Mouse (Mus musculus) heart, adult 8-10 months (tissue): ENCODE results near the gene Fis1. TPM values are rescaled to one million over a fixed set of nuclear protein-coding genes. Genes with fewer than 3 reads are reported as not detected.
"Not testable (repeated sequence)": the region's sequence is repeated elsewhere in the genome, so short reads cannot be mapped to it uniquely, and the experiment has no call there.

Source experiments
- DNase-seq: peaks from one replicate; pipeline ENCODE4 v3.0.0; 2022; ENCODE audit warnings: low spot score
- total RNA-seq, 4 experiments: library from RNA; stranded (reverse); gene quantifications; 2 replicates each; pipeline ENCODE4 v1.2.4; 2022

The Fis1 gene
- 100 to 1,000 TPM; 192 to 210 (median 197) TPM for total RNA-seq

- peak; percentile 95 for DNase-seq
These were observed at the start of gene Fis1 for GRCm38 (mm10) chr5:136953015-136953414. Gene Fis1, plus strand, starts transcription at chr5:136953275.

GRCm38 (mm10) chr5:136904621-136905020, 48.5 kb upstream of the Fis1 start:
- no peak for DNase-seq

- DNase-seq = no peak
These were observed 47.4 kb upstream of the Fis1 start for GRCm38 (mm10) chr5:136905630-136906029.

GRCm38 (mm10) chr5:136907587-136907986, 45.5 kb upstream of the Fis1 start:
- DNase-seq = no peak

GRCm38 (mm10) chr5:136907991-136908857, 44.9 kb upstream of the Fis1 start, which contains the start of gene Ift22:
Gene Ift22, plus strand, starts transcription at chr5:136908150.
- DNase-seq = peak; percentile 96

GRCm38 (mm10) chr5:136914183-136914582, 38.9 kb upstream of the Fis1 start:
- DNase-seq = no peak

GRCm38 (mm10) chr5:136917613-136918242, 35.3 kb upstream of the Fis1 start:
- no peak for DNase-seq

- DNase-seq = peak; percentile 83
These were observed 34.2 kb upstream of the Fis1 start for GRCm38 (mm10) chr5:136918655-136919472.

GRCm38 (mm10) chr5:136919546-136920301, 33.4 kb upstream of the Fis1 start:
- DNase-seq = no peak

GRCm38 (mm10) chr5:136922830-136923229, 30.2 kb upstream of the Fis1 start:
- DNase-seq = no peak

GRCm38 (mm10) chr5:136923751-136924478, 29.2 kb upstream of the Fis1 start:
- DNase-seq = no peak

- peak; percentile 83 for DNase-seq
These were observed 24.0 kb upstream of the Fis1 start for GRCm38 (mm10) chr5:136929073-136929472.

- no peak for DNase-seq
These were observed 21.2 kb upstream of the Fis1 start for GRCm38 (mm10) chr5:136931896-136932295.

GRCm38 (mm10) chr5:136932956-136933355, 20.1 kb upstream of the Fis1 start:
- DNase-seq = no peak

GRCm38 (mm10) chr5:136933930-136934329, 19.1 kb upstream of the Fis1 start:
- no peak for DNase-seq

- no peak for DNase-seq
These were observed 17.0 kb upstream of the Fis1 start for GRCm38 (mm10) chr5:136935905-136936695.

GRCm38 (mm10) chr5:136936750-136937149, 16.3 kb upstream of the Fis1 start:
- no peak for DNase-seq

- DNase-seq = no peak
These were observed 15.5 kb upstream of the Fis1 start for GRCm38 (mm10) chr5:136937621-136938020.

GRCm38 (mm10) chr5:136939284-136939683, 13.8 kb upstream of the Fis1 start:
- no peak for DNase-seq

- DNase-seq = not testable (repeated sequence)
These were observed 13.0 kb upstream of the Fis1 start for GRCm38 (mm10) chr5:136940029-136940428.
